Mouse (Mus musculus) cerebellum, adult 2 months (tissue): ENCODE measurements around the gene Drd1. TPM values are rescaled to one million over a fixed set of nuclear protein-coding genes. Genes with fewer than 3 reads are reported as not detected.

ENCODE experiments used
- DNase-seq, 2 experiments: peaks; one replicate each; pipeline ENCODE4 v3.0.0; 2021
- H3K27ac ChIP-seq: fragments of 200-500 bp; 2 replicates; pipeline ENCODE4 v1.5.1; 2012; ENCODE audit warnings: low read length, control low read depth, inconsistent platforms; ENCODE audit not compliant: insufficient read depth
- H3K27me3 ChIP-seq: fragments of 200-500 bp; 2 replicates; pipeline ENCODE4 v1.6.1; 2012; ENCODE audit warnings: inconsistent platforms, mild to moderate bottlenecking, low read length, moderate library complexity; ENCODE audit not compliant: control insufficient read depth, insufficient read depth
- H3K4me1 ChIP-seq: fragments of 200-500 bp; 2 replicates; pipeline ENCODE4 v1.6.1; 2011; ENCODE audit warnings: low read length; ENCODE audit not compliant: control insufficient read depth, insufficient read depth
- H3K4me3 ChIP-seq: fragments of 200-500 bp; replicated peaks from 2 replicates; pipeline ENCODE3; 2011; ENCODE audit warnings: mild to moderate bottlenecking, low read depth, low read length, control low read depth; ENCODE audit not compliant: insufficient read depth
- CTCF ChIP-seq: fragments of 200-500 bp; IDR thresholded peaks from 2 replicates; pipeline ENCODE4 v1.5.1; 2011; ENCODE audit warnings: low read depth, mild to moderate bottlenecking, control low read depth, low read length, moderate library complexity, borderline replicate concordance; ENCODE audit not compliant: insufficient read depth
- POLR2A ChIP-seq: fragments of 200-500 bp; IDR thresholded peaks from 2 replicates; pipeline ENCODE4 v1.6.1; 2011; ENCODE audit warnings: low read length, control low read depth, borderline replicate concordance; ENCODE audit not compliant: insufficient read depth
- WGBS: fragments of 180-500 bp; shearing (Covaris S2); methylation state at CpG from one replicate; pipeline ENCODE4 v1.1.7; 2018; 5-methylcytosine and 5-hydroxymethylcytosine counted together
- polyA plus RNA-seq: library from polyadenylated mRNA; depleted of rRNA; stranded (reverse); fragments of >200 nt; gene quantifications from 2 replicates; pipeline ENCODE4 v1.2.3, GENCODE M21; 2012

Drd1 gene
- polyA plus RNA-seq, 1 experiment, result 0.57 TPM

DNA sequence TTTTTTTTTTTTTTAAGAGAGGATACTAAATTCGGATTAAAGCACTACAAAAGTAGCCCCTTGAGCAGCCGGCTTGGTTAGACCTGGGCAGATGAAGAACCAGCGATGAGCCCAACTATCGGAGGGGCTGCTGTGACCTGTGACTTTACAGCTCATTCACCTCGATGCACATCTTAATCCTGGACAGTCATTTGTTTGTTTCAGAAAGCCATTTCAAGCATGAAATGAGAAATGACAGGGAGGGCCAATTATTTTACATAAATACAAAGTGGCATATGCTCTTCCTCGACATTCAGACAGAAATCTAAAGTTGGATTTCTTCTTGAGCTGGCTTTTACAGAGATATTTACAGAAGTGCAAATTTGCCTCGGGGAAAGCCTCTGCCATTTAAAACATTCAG lies 3.9 kb downstream of the Drd1 start:
- 25% methylated on average over 7 of the region's 7 CpGs for WGBS
- no peaks in the 10 kb centered on the region for H3K27me3 ChIP-seq
- TF ChIP-seq CTCF (no peak), POLR2A (no peak)
- H3K4me3 ChIP-seq, result no peak overlapping the region
- no peak for DNase-seq
- no peaks in the 10 kb centered on the region for H3K4me1 ChIP-seq
- no peak overlapping the region for H3K27ac ChIP-seq

DNA sequence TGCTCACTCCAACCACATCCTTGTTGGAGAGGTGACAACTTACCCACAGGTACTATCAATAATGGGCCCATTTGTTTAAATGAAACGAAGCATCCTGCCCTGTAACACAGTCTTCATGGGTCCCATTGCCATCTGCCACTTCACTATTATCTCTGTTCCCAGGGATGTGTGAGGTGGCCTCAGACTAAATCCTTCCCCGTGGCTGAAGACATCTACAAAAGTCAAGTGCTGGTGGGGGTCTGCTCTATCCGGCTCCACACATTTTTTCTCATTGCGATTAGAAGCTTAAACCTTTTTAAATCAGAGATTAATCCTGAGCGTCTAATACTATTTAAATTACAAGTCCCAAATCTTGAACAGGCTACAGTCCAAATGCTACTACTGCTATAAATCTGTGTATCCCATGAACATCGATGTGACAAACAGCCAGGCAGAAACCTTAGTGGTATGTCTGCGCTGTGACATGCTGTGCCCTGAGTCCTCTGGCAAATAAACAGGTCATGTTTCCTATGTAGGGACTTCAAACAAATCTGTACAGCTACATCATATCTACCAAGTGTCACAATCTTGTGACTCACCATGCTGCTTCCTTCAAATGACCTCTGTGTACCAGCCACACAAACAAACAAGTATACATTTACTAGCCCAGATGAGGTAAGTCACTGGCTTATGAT lies 6.7 kb downstream of the Drd1 start:
- Histone ChIP-seq H3K4me3 (no peak overlapping the region), H3K27me3 (no peaks in the 10 kb centered on the region), H3K27ac (no peak overlapping the region), H3K4me1 (no peaks in the 10 kb centered on the region)
- 59% methylated on average over 7 of the region's 7 CpGs for WGBS
- DNase-seq, result no peak
- TF ChIP-seq CTCF (no peak), POLR2A (no peak)

DNA sequence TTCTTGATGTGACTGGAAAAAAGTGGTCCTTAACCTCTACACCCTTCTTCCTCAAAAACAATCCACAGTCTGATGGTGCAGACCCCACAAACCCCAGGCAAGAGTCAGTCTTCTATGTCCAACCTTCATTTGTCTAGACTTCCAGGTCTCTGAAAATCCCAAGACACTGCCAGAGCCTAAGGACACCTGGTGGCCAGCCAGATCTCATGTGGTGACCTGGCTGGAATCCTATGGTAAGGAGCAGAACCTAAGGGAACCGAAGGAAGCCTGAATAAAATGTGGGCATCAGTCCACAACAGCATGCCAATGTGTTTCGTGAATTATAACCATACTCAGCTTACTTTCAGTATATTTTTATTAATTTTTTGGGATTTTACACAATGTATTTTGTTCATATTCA lies 15.2 kb downstream of the Drd1 start:
- WGBS, result 10% methylated on average over 2 of the region's 2 CpGs
- Histone ChIP-seq H3K27me3 (no peaks in the 10 kb centered on the region), H3K4me3 (no peak overlapping the region), H3K27ac (no peak overlapping the region), H3K4me1 (no peaks in the 10 kb centered on the region; the same call in 1 of the 2 replicates)
- TF ChIP-seq CTCF (no peak), POLR2A (no peak)
- peak; percentile 56 for DNase-seq

DNA sequence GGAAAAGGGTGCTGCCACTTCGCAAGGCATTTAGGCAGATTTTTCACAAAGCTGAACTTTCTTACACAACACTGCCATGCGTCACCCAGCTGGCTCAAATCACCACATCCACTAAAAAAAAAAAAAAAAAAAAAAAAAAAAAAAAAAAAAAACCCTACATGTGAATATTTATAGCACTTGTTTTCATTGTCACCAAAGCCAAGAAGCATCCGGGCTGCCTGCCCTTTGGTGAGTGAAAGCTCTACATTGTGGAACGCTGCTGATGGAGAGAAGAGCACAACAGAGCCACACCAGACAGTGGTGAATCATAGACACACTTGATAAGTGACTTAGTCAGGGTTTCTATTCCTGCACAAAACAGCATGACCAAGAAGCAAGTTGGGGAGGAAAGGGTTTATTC lies 17.6 kb downstream of the Drd1 start:
- WGBS, result 81% methylated on average over 4 of the region's 4 CpGs
- no peak overlapping the region for H3K4me3 ChIP-seq
- H3K27ac ChIP-seq, result no peak overlapping the region
- H3K4me1 ChIP-seq, result no peaks in the 10 kb centered on the region; the same call in 1 of the 2 replicates
- no peak for DNase-seq
- TF ChIP-seq CTCF (no peak), POLR2A (no peak)
- H3K27me3 ChIP-seq, result no peaks in the 10 kb centered on the region

DNA sequence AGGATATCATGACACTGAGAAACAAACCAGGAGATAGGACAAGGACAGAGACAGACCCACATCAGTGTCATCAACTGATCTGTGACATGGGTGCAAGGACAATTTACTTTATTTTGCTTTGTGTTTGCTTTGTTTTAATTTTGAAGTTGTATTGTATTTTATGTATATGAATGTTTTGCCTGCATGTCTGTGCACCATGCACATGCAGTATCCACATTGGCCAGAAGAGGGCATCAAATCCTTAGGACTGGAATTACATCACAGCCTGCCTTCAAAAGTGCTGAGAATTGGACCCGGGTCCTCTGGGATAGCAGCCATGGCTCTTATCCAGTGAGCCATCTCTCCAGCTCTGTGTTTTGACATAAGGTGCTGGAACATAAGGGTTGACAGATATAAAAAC lies 20.0 kb downstream of the Drd1 start:
- TF ChIP-seq CTCF (no peak), POLR2A (no peak)

DNA sequence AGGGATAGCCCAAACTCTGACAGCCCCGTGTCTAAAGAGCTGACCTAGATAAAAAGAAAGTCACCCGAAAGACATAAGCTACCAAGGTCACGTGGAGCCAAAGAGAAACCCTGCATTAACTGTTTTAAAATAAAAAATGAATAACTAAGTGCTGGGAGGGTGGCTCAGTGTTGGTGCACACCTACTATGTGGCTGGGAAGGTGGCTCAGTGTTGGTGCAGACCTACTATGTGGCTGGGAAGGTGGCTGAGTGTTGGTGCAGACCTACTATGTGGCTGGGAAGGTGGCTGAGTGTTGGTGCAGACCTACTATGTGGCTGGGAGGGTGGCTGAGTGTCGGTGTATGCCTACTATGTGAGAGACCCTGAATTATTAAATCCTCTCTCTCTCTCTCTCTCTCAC lies 21.9 kb downstream of the Drd1 start:
- Histone ChIP-seq H3K27me3 (no peaks in the 10 kb centered on the region), H3K4me1 (no peaks in the 10 kb centered on the region), H3K27ac (no peak overlapping the region), H3K4me3 (no peak overlapping the region)
- no peak for DNase-seq
- 81% methylated on average over 4 of the region's 4 CpGs for whole genome bisulfite sequencing
- TF ChIP-seq CTCF (no peak), POLR2A (no peak)

More for the DNA sequence above, 20.0 kb downstream of the Drd1 start:
- Histone ChIP-seq H3K27me3 (no peaks in the 10 kb centered on the region), H3K27ac (no peak overlapping the region), H3K4me1 (no peaks in the 10 kb centered on the region; the same call in 1 of the 2 replicates), H3K4me3 (no peak overlapping the region)
- WGBS, result 54% methylated on average over 1 of the region's 1 CpGs
- DNase-seq, result no peak

DNA sequence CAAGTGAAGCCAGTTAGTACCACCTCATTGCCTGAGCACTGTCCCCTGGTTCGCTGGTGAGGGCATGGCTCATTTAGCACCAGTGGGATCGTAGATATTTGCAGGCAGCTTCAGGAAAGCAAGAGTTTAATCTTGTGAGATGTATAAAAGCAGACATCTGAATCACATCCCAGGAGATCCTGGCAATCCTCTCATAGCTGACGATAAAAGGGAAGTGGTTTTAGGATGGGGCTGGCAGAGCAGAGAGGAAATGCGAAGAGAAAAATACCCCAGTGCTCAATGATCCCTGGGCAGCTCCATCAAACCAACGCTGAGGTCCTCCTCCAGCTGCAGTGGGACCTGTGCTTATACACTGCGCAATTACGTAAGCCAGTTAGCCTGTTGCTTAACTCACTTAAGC lies 28.4 kb downstream of the Drd1 start:
- no peak for TF ChIP-seq CTCF
- no peak for TF ChIP-seq POLR2A
- no peaks in the 10 kb centered on the region for H3K27me3 ChIP-seq
- peaks cover 3% of the 10 kb centered on the region; the same call in 1 of the 2 replicates for H3K4me1 ChIP-seq
- no peak overlapping the region for H3K4me3 ChIP-seq
- 57% methylated on average over 7 of the region's 7 CpGs for WGBS
- no peak overlapping the region for H3K27ac ChIP-seq
- no peak for DNase-seq

DNA sequence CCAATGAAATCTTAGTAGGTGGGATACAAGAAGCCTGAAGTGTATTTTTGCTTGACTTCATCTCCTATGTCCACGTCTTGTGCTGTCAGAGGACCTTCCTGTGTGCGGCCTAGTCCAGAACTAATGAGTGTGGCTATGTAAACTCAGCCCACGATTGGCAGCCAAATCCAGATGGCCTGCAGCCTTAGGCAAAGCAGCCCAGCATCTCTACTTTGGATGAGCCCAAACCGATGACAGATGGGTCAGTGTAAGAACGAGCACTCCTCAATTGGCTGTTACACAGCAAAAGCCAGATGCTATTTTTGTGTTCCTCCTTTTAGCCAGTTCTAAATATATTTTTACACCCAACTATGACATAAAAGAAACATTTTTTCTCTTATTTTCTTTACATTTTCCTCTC lies 32.2 kb downstream of the Drd1 start:
- Histone ChIP-seq H3K4me3 (no peak overlapping the region), H3K27me3 (no peaks in the 10 kb centered on the region), H3K4me1 (peaks cover 3% of the 10 kb centered on the region; the same call in 1 of the 2 replicates), H3K27ac (no peak overlapping the region)
- TF ChIP-seq CTCF (no peak), POLR2A (no peak)
- WGBS, result 10% methylated on average over 5 of the region's 5 CpGs
- DNase-seq, result peak; percentile 40 to 72
